Mouse (Mus musculus) heart, adult 2 months (tissue): ENCODE data around the gene Klhl30. TPM values are rescaled to one million over a fixed set of nuclear protein-coding genes. Genes with fewer than 3 reads are reported as not detected.
A peak's percentile ranks its signal among the peaks of the same experiment; 100 is the strongest.

ENCODE experiments used
- DNase-seq, 2 experiments: peaks; one replicate each; pipeline ENCODE4 v3.0.0; 2021
- H3K27ac ChIP-seq: fragments of 200-600 bp; 2 replicates; pipeline ENCODE4 v1.8.1; 2022
- H3K27me3 ChIP-seq: fragments of 200-500 bp; 2 replicates; pipeline ENCODE4 v1.6.1; 2012; ENCODE audit warnings: mild to moderate bottlenecking, low read length, inconsistent platforms, mixed read lengths; ENCODE audit not compliant: control insufficient read depth, insufficient read depth
- H3K36me3 ChIP-seq: fragments of 200-500 bp; 2 replicates; pipeline ENCODE4 v1.6.1; 2012; ENCODE audit warnings: low read length, inconsistent platforms; ENCODE audit not compliant: control insufficient read depth, insufficient read depth
- H3K4me1 ChIP-seq: fragments of 200-500 bp; 2 replicates; pipeline ENCODE4 v1.6.1; 2011; ENCODE audit warnings: low read length; ENCODE audit not compliant: control insufficient read depth, insufficient read depth
- H3K4me3 ChIP-seq: fragments of 200-600 bp; 2 replicates; pipeline ENCODE4 v1.8.1; 2022
- H3K79me2 ChIP-seq: fragments of 200-500 bp; replicated peaks from 2 replicates; pipeline ENCODE4 v1.6.1; 2012; ENCODE audit warnings: mild to moderate bottlenecking, inconsistent platforms, low read length, moderate library complexity, mixed read lengths; ENCODE audit not compliant: control insufficient read depth, insufficient read depth
- H3K9ac ChIP-seq: fragments of 200-500 bp; 2 replicates; pipeline ENCODE4 v1.6.1; 2012; ENCODE audit warnings: low read depth, mild to moderate bottlenecking, control low read depth, inconsistent platforms, low read length, mixed read lengths
- CTCF ChIP-seq: fragments of 200-600 bp; IDR thresholded peaks from 2 replicates; pipeline ENCODE4 v1.8.1; 2022; ENCODE audit warnings: antibody characterized with exemption, mild to moderate bottlenecking, moderate library complexity
- EP300 ChIP-seq: fragments of 200-500 bp; IDR thresholded peaks from 2 replicates; pipeline ENCODE4 v1.6.1; 2011; ENCODE audit warnings: low read depth, low read length, control low read depth; ENCODE audit not compliant: insufficient read depth
- POLR2A ChIP-seq: fragments of 200-500 bp; IDR thresholded peaks from 2 replicates; pipeline ENCODE4 v1.6.1; 2011; ENCODE audit warnings: mild to moderate bottlenecking, low read depth, low read length, control low read depth; ENCODE audit not compliant: insufficient read depth
- WGBS: fragments of 180-500 bp; shearing (Covaris S2); methylation state at CpG from one replicate; pipeline ENCODE4 v1.1.7; 2018; 5-methylcytosine and 5-hydroxymethylcytosine counted together
- intact Hi-C: fragments of 180-260 bp; cut with DNase I; formaldehyde crosslinking; loops from one replicate; pipeline ENCODE4 v1.15.1; 2025
- polyA plus RNA-seq: library from polyadenylated mRNA; depleted of rRNA; stranded (reverse); fragments of >200 nt; gene quantifications from 2 replicates; pipeline ENCODE4 v1.2.3, GENCODE M21; 2012
- total RNA-seq, 2 experiments: library from RNA; stranded (reverse); gene quantifications; 2 replicates each; pipeline ENCODE4 v1.2.3; 2021

The Klhl30 gene
- total and polyA plus RNA-seq, 3 experiments = 34.7 to 59.8 (median 46.0) TPM

DNA sequence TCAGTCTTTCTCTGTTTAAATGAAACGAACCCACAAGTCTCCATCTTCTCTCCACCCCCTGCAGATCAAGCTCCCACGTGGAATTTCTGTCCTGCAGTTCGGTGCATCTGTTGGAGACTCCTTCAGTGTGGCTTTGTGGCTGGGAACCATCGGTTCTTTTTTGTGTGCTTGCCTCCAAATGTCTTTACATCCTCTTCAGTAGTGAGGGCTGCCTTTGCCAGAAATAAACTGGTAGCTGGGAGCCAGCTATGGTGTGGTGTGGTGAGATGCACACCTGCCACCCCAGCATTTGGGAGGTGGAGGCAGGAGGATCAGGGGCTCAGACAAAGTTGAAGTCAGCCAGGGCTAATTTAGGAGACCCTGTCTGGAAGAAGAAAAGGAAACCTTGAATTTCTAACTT lies 18.7 kb upstream of the Klhl30 start:
- DNase-seq = no peak
- Histone ChIP-seq H3K27me3 (no peaks in the 10 kb centered on the region), H3K4me1 (no peaks in the 10 kb centered on the region), H3K9ac (no peak overlapping the region), H3K4me3 (no peak overlapping the region), H3K27ac (no peak overlapping the region), H3K79me2 (no peaks in the 10 kb centered on the region), H3K36me3 (no peaks in the 10 kb centered on the region)
- TF ChIP-seq CTCF = no peak
- TF ChIP-seq POLR2A = no peak
- TF ChIP-seq EP300 = no peak
- intact Hi-C loops = no loop called here
- 62% methylated on average over 4 of the region's 4 CpGs for WGBS

- no peaks in the 10 kb centered on the region for H3K4me1 ChIP-seq
- H3K9ac ChIP-seq = no peak overlapping the region
- no peaks in the 10 kb centered on the region for H3K27me3 ChIP-seq
- intact Hi-C loops = no loop called here
- TF ChIP-seq CTCF = no peak
- TF ChIP-seq EP300 = no peak
- TF ChIP-seq POLR2A = no peak
- no peak overlapping the region for H3K27ac ChIP-seq
- H3K79me2 ChIP-seq = no peaks in the 10 kb centered on the region
- no peaks in the 10 kb centered on the region for H3K36me3 ChIP-seq
- no peak for DNase-seq
- H3K4me3 ChIP-seq = no peak overlapping the region
Measured at GRCm38 (mm10) chr1:91333582-91333981, 17.2 kb upstream of the Klhl30 start.

- Histone ChIP-seq H3K27me3 (no peaks in the 10 kb centered on the region), H3K79me2 (no peaks in the 10 kb centered on the region), H3K4me1 (no peaks in the 10 kb centered on the region), H3K36me3 (no peaks in the 10 kb centered on the region), H3K9ac (no peak overlapping the region), H3K4me3 (no peak overlapping the region), H3K27ac (no peak overlapping the region)
- intact Hi-C loops = no loop called here
- 86% methylated on average over 7 of the region's 7 CpGs for WGBS
- no peak for DNase-seq
- no peak for TF ChIP-seq POLR2A
- TF ChIP-seq CTCF = no peak
- no peak for TF ChIP-seq EP300
Measured at GRCm38 (mm10) chr1:91337355-91337754, 13.5 kb upstream of the Klhl30 start.

DNA sequence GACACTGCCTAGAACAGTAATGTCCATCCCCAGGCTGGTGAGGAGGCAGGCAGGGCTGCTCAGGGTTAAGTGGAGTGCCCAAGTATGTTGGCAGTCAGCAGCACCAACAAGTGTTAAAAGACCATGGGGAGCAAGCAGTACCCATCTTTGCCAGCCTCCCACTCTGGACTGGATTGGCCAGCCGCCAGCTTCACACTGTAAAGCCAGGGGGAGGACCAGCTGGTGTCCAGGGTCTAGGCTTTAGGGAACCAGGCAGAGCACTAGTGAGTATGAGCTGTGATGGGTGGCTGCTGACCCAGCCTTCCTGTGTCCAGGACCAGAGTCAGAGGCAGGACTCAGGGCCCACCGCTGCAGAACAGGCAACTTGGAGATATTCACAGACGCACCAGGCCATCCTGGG lies 6.8 kb upstream of the Klhl30 start:
- no peak overlapping the region for H3K4me3 ChIP-seq
- H3K9ac ChIP-seq = no peak overlapping the region
- no peaks in the 10 kb centered on the region for H3K79me2 ChIP-seq
- peaks cover 6% of the 10 kb centered on the region; the same call in 1 of the 2 replicates for H3K27me3 ChIP-seq
- DNase-seq = no peak
- no peaks in the 10 kb centered on the region for H3K4me1 ChIP-seq
- H3K27ac ChIP-seq = no peak overlapping the region
- intact Hi-C loops = no loop called here
- WGBS = 79% methylated on average over 3 of the region's 3 CpGs
- TF ChIP-seq CTCF = no peak
- H3K36me3 ChIP-seq = no peaks in the 10 kb centered on the region

DNA sequence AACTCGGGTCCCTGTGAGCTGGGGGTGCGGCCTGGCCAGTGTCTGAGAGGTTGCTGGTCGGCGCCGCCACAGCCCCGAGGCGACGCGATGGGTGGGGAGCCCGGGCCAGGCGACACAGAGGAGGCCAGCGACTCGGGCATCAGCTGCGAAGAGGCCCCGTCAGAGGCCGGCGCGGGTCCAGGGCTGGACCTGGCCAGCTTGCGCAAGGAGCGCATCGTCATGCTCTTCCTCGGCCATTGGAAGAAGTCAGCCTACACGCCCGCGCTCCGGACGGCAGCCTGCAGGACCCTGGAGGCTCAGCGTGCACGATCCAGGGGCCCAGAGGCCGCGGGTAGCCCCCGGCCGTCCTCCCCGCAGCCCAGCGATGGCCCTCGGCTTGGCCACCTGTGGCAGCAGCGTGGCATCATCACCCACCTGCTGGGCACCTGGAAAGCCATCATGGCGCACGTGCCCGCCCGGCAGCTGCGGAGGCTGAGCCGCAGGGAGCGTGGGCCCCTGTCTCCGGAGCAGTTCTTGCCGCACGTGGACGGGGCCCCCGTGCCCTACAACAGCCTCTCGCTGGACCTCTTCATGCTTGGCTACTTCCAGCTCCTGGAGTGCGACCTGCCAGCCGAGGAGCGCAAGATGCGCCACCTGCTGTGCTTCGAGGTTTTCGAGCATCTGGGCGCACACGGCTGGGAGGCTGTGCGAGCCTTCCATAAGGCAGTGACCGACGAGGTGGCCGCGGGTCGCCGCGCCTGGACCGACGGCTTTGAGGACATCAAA lies 5.7 kb upstream of the Klhl30 start:
- 6% methylated on average over 68 of the region's 68 CpGs for WGBS
- intact Hi-C loops = loop anchor here (5.0 kb wide), 1 partner anchor 137 kb away; no protein-coding TSS in a partner anchor
- no peak for TF ChIP-seq POLR2A
- peak; percentile 21 for TF ChIP-seq CTCF
- Histone ChIP-seq H3K27me3 (peaks cover 6% of the 10 kb centered on the region; the same call in 1 of the 2 replicates), H3K4me1 (no peaks in the 10 kb centered on the region), H3K36me3 (no peaks in the 10 kb centered on the region), H3K4me3 (no peak overlapping the region), H3K9ac (no peak overlapping the region), H3K27ac (no peak overlapping the region), H3K79me2 (no peaks in the 10 kb centered on the region)
- DNase-seq = peak in 1 of 2 experiments; percentile 35

- TF ChIP-seq CTCF (peak; percentile 97), EP300 (0 out of 2 replicates have a peak, but pooled peaks have one; percentile 33), POLR2A (no peak)
- intact Hi-C loops = loop anchor here (2.0 to 5.0 kb wide), 2 partner anchors 34 to 135 kb away; no protein-coding TSS in a partner anchor
- Histone ChIP-seq H3K79me2 (no peaks in the 10 kb centered on the region), H3K36me3 (no peaks in the 10 kb centered on the region), H3K4me1 (peaks cover 5% of the 10 kb centered on the region), H3K27ac (no peak overlapping the region), H3K4me3 (no peak overlapping the region), H3K9ac (no peak overlapping the region), H3K27me3 (peaks cover 6% of the 10 kb centered on the region; the same call in 1 of the 2 replicates)
- 33% methylated on average over 3 of the region's 3 CpGs for WGBS
- peak; percentile 55 to 67 for DNase-seq
Measured at GRCm38 (mm10) chr1:91346892-91347291, 3.9 kb upstream of the Klhl30 start.
